Mouse (Mus musculus): ENCODE results near the gene Hdgfl2.

Hdgfl2 gene

GRCm38 (mm10) chr17:56078880-56079795 lies at the start of gene Hdgfl2:
Gene Hdgfl2, plus strand, starts transcription at chr17:56079634.
- peak; percentile 100 for DNase-seq (ENCODE audit: extremely low spot score)

- DNase-seq (ENCODE audit: extremely low spot score): no peak
These were observed 49.1 kb upstream of the Hdgfl2 start for GRCm38 (mm10) chr17:56030238-56030870.

- DNase-seq (ENCODE audit: extremely low spot score): no peak
These were observed 48.5 kb upstream of the Hdgfl2 start for GRCm38 (mm10) chr17:56030919-56031318.

- DNase-seq (ENCODE audit: extremely low spot score): no peak
These were observed 48.0 kb upstream of the Hdgfl2 start for GRCm38 (mm10) chr17:56031431-56031830.

- DNase-seq (ENCODE audit: extremely low spot score): no peak
These were observed 47.2 kb upstream of the Hdgfl2 start for GRCm38 (mm10) chr17:56032127-56032733.

- no peak for DNase-seq (ENCODE audit: extremely low spot score)
These were observed 46.6 kb upstream of the Hdgfl2 start for GRCm38 (mm10) chr17:56032831-56033230.

GRCm38 (mm10) chr17:56034040-56034725 lies 45.3 kb upstream of the Hdgfl2 start:
- DNase-seq (ENCODE audit: extremely low spot score): no peak

GRCm38 (mm10) chr17:56034726-56035100 lies 44.7 kb upstream of the Hdgfl2 start:
- DNase-seq (ENCODE audit: extremely low spot score): no peak

- DNase-seq (ENCODE audit: extremely low spot score): no peak
These were observed 44.2 kb upstream of the Hdgfl2 start for GRCm38 (mm10) chr17:56035216-56035615.

GRCm38 (mm10) chr17:56036176-56036900 lies 43.1 kb upstream of the Hdgfl2 start, which contains the start of gene Sh3gl1:
Gene Sh3gl1, minus strand, starts transcription at chr17:56036635.
- peak; percentile 99 for DNase-seq (ENCODE audit: extremely low spot score)

- DNase-seq (ENCODE audit: extremely low spot score): no peak
These were observed 42.5 kb upstream of the Hdgfl2 start for GRCm38 (mm10) chr17:56036901-56037287.

- DNase-seq (ENCODE audit: extremely low spot score): no peak
These were observed 40.7 kb upstream of the Hdgfl2 start for GRCm38 (mm10) chr17:56038583-56039261.

- no peak for DNase-seq (ENCODE audit: extremely low spot score)
These were observed 40.1 kb upstream of the Hdgfl2 start for GRCm38 (mm10) chr17:56039345-56039744.

- DNase-seq (ENCODE audit: extremely low spot score): peak; percentile 93
These were observed 39.2 kb upstream of the Hdgfl2 start, which contains the start of gene Chaf1a for GRCm38 (mm10) chr17:56040030-56040856. Gene Chaf1a, plus strand, starts transcription at chr17:56040439.

- no peak for DNase-seq (ENCODE audit: extremely low spot score)
These were observed 38.6 kb upstream of the Hdgfl2 start for GRCm38 (mm10) chr17:56040857-56041163.

GRCm38 (mm10) chr17:56051369-56051768 lies 28.1 kb upstream of the Hdgfl2 start:
- no peak for DNase-seq (ENCODE audit: extremely low spot score)

- DNase-seq (ENCODE audit: extremely low spot score): no peak
These were observed 24.5 kb upstream of the Hdgfl2 start for GRCm38 (mm10) chr17:56054938-56055337.

- no peak for DNase-seq (ENCODE audit: extremely low spot score)
These were observed 23.3 kb upstream of the Hdgfl2 start for GRCm38 (mm10) chr17:56055945-56056678.
